Mouse (Mus musculus) thymus, adult 2 months (tissue): ENCODE results near the gene Adgb.
"Not testable (repeated sequence)": the region's sequence is repeated elsewhere in the genome, so short reads cannot be mapped to it uniquely, and the experiment has no call there.

Experiments
- CTCF ChIP-seq: fragments of 200-500 bp; IDR thresholded peaks from 2 replicates; pipeline ENCODE4 v1.5.1; 2012; ENCODE audit warnings: mild to moderate bottlenecking, control low read depth, low read length, moderate library complexity, borderline replicate concordance; ENCODE audit not compliant: control insufficient read depth, poor library complexity, insufficient read depth; ENCODE audit errors: extremely low read depth
- POLR2A ChIP-seq: fragments of 200-500 bp; IDR thresholded peaks from 2 replicates; pipeline ENCODE4 v1.6.1; 2012; ENCODE audit warnings: mild to moderate bottlenecking, low read length, control low read depth, moderate library complexity; ENCODE audit not compliant: control insufficient read depth, poor library complexity, insufficient read depth; ENCODE audit errors: extremely low read depth

GRCm38 (mm10) chr10:10477429-10477828 is 5.3 kb upstream of the Adgb start:
- not testable (repeated sequence) for TF ChIP-seq CTCF, POLR2A
